Mouse (Mus musculus): ENCODE results near the gene Bmyc.
"Not testable (repeated sequence)": the region's sequence is repeated elsewhere in the genome, so short reads cannot be mapped to it uniquely, and the experiment has no call there.

Gene Bmyc

GRCm38 (mm10) chr2:25706643-25707481, at the start of gene Bmyc:
Gene Bmyc (plus strand): TSS chr2:25706739.
- in situ Hi-C loops (cut with MboI; ENCODE audit: unreplicated experiment in 2 of 2): no loop called here

GRCm38 (mm10) chr2:25657246-25657645, 49.3 kb upstream of the Bmyc start:
- in situ Hi-C loops (cut with MboI; ENCODE audit: unreplicated experiment in 2 of 2): no loop called here

GRCm38 (mm10) chr2:25657652-25658051, 48.9 kb upstream of the Bmyc start, which contains the start of gene Lcn5:
Gene Lcn5 (plus strand): TSS chr2:25657952.
- in situ Hi-C loops (cut with MboI; ENCODE audit: unreplicated experiment in 2 of 2): no loop called here

GRCm38 (mm10) chr2:25660279-25660678, 46.3 kb upstream of the Bmyc start:
- in situ Hi-C loops (cut with MboI; ENCODE audit: unreplicated experiment in 2 of 2): loop anchor here (5.0 to 10.0 kb wide), 2 partner anchors 177 to 255 kb away; no protein-coding TSS in a partner anchor

GRCm38 (mm10) chr2:25661245-25661970, 45.1 kb upstream of the Bmyc start:
- in situ Hi-C loops (cut with MboI; ENCODE audit: unreplicated experiment in 2 of 2): loop anchor here (5.0 to 10.0 kb wide), 2 partner anchors 176 to 253 kb away; no protein-coding TSS in a partner anchor

- in situ Hi-C loops (cut with MboI; ENCODE audit: unreplicated experiment in 2 of 2): loop anchor here (5.0 to 10.0 kb wide), 2 partner anchors 174 to 251 kb away; no protein-coding TSS in a partner anchor
These were observed 43.0 kb upstream of the Bmyc start for GRCm38 (mm10) chr2:25663511-25663910.

GRCm38 (mm10) chr2:25664125-25664524, 42.4 kb upstream of the Bmyc start:
- in situ Hi-C loops (cut with MboI; ENCODE audit: unreplicated experiment in 2 of 2): loop anchor here (5.0 to 10.0 kb wide), 2 partner anchors 173 to 251 kb away; no protein-coding TSS in a partner anchor

- in situ Hi-C loops (cut with MboI; ENCODE audit: unreplicated experiment in 2 of 2): loop anchor here (5.0 to 10.0 kb wide), 2 partner anchors 161 to 248 kb away; no protein-coding TSS in a partner anchor
These were observed 40.0 kb upstream of the Bmyc start for GRCm38 (mm10) chr2:25666516-25666915.

- in situ Hi-C loops (cut with MboI; ENCODE audit: unreplicated experiment in 2 of 2): no loop called here
These were observed 30.1 kb upstream of the Bmyc start, which contains the start of gene Lcn6 for GRCm38 (mm10) chr2:25676486-25676885. Gene Lcn6 (plus strand): TSS chr2:25676786.

- in situ Hi-C loops (cut with MboI; ENCODE audit: unreplicated experiment in 2 of 2): no loop called here
These were observed 27.0 kb upstream of the Bmyc start for GRCm38 (mm10) chr2:25679559-25679958.

GRCm38 (mm10) chr2:25682426-25682825, 24.1 kb upstream of the Bmyc start, which contains the start of gene Lcn10:
Gene Lcn10 (plus strand): TSS chr2:25682726.
- in situ Hi-C loops (cut with MboI; ENCODE audit: unreplicated experiment in 2 of 2): no loop called here

- in situ Hi-C loops (cut with MboI; ENCODE audit: unreplicated experiment in 2 of 2): no loop called here
These were observed 19.6 kb upstream of the Bmyc start for GRCm38 (mm10) chr2:25686941-25687340.

- in situ Hi-C loops (cut with MboI; ENCODE audit: unreplicated experiment in 2 of 2): no loop called here
These were observed 11.9 kb upstream of the Bmyc start for GRCm38 (mm10) chr2:25694605-25695004.

GRCm38 (mm10) chr2:25696951-25697350, 9.6 kb upstream of the Bmyc start:
- in situ Hi-C loops (cut with MboI; ENCODE audit: unreplicated experiment in 2 of 2): no loop called here

GRCm38 (mm10) chr2:25698696-25699095, 7.8 kb upstream of the Bmyc start:
- in situ Hi-C loops (cut with MboI; ENCODE audit: unreplicated experiment in 2 of 2): no loop called here

GRCm38 (mm10) chr2:25699743-25700142, 6.8 kb upstream of the Bmyc start, which contains the start of gene Obp2a:
Gene Obp2a (plus strand): TSS chr2:25700043.
- in situ Hi-C loops (cut with MboI; ENCODE audit: unreplicated experiment in 2 of 2): not testable (repeated sequence)

GRCm38 (mm10) chr2:25701001-25701400, 5.5 kb upstream of the Bmyc start:
- in situ Hi-C loops (cut with MboI; ENCODE audit: unreplicated experiment in 2 of 2): no loop called here

- in situ Hi-C loops (cut with MboI; ENCODE audit: unreplicated experiment in 2 of 2): no loop called here
These were observed 2.8 kb upstream of the Bmyc start for GRCm38 (mm10) chr2:25703706-25704105.

GRCm38 (mm10) chr2:25708121-25708520, 1.6 kb downstream of the Bmyc start:
- in situ Hi-C loops (cut with MboI; ENCODE audit: unreplicated experiment in 2 of 2): no loop called here

- in situ Hi-C loops (cut with MboI; ENCODE audit: unreplicated experiment in 2 of 2): not testable (repeated sequence)
These were observed 2.5 kb downstream of the Bmyc start for GRCm38 (mm10) chr2:25709056-25709455.

GRCm38 (mm10) chr2:25709791-25710190, 3.3 kb downstream of the Bmyc start:
- in situ Hi-C loops (cut with MboI; ENCODE audit: unreplicated experiment in 2 of 2): not testable (repeated sequence)
